Mouse (Mus musculus): ENCODE data around the gene Gm49393.
"Not testable (repeated sequence)": the region's sequence is repeated elsewhere in the genome, so short reads cannot be mapped to it uniquely, and the experiment has no call there.

DNA sequence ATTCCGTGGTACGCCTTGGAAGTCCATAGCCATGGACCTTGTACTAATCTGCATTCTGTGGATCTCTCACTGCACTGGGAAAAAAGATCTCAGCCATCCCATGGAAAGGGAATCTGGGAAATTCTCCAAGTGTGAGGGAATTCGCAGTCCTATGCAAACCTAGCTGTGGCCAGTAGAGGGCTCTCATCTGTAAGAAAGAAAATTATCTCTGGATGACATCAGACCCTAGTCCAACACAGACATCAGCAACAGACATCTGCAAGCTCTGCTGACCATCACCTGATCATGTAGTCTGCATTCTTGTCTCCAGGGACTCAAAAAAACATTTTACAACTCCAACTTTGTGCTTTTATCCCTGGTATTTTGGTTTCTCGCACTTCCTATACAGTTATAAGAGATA, 36.9 kb upstream of the Gm49393 start:
- TF ChIP-seq POLR2A (IDR thresholded peaks at IDR 0.05; ENCODE audit: control insufficient read depth, extremely low read depth, insufficient read depth, low read length, poor library complexity); CTCF (IDR thresholded peaks at IDR 0.05; ENCODE audit: borderline replicate concordance, control insufficient read depth, extremely low read depth, insufficient read depth, low read length, poor library complexity): not testable (repeated sequence)
